Mouse (Mus musculus): Measurements from ENCODE around the gene Banf2. TPM values are rescaled to one million over a fixed set of nuclear protein-coding genes. Genes with fewer than 3 reads are reported as not detected.

Banf2 gene
- polyA plus RNA-seq, 1 experiment from 2014 or later, result not detected

DNA sequence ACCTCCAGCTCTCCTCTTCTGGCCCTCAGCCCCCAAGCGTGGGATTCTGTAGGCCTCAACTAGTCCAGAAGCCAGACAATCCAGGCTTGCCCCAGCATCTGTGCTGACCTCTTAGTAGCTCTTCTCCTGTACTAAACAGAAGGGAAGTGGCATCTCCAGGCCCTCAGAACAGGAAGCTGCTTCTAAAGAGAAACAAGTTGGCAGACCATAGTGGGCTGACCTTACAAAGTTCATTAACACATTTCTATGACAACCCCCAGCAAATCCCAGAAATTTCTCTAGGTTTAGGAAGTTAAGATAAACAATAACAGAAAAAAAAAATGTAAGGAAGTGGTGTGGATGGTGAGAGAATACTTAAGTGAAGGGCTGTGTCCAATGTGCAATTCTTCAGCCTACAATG, 23.8 kb upstream of the Banf2 start:
- H3K4me3 ChIP-seq, result no peak overlapping the region; the same call in 1 of the 2 replicates
- no peaks in the 10 kb centered on the region for H3K36me3 ChIP-seq (ENCODE audit: poor library complexity, severe bottlenecking)
- H3K27ac ChIP-seq, result no peak overlapping the region
- no peak for ATAC-seq
- peaks cover 5% of the 10 kb centered on the region; the same call in 1 of the 2 replicates for H3K4me1 ChIP-seq
- no peaks in the 10 kb centered on the region for H3K9me3 ChIP-seq (replicated peaks)
- no peak overlapping the region for H3K4me2 ChIP-seq
- H3K27me3 ChIP-seq, result no peaks in the 10 kb centered on the region
- H3K9ac ChIP-seq, result no peak overlapping the region
- WGBS, result 95% methylated on average over 1 of the region's 1 CpGs

DNA sequence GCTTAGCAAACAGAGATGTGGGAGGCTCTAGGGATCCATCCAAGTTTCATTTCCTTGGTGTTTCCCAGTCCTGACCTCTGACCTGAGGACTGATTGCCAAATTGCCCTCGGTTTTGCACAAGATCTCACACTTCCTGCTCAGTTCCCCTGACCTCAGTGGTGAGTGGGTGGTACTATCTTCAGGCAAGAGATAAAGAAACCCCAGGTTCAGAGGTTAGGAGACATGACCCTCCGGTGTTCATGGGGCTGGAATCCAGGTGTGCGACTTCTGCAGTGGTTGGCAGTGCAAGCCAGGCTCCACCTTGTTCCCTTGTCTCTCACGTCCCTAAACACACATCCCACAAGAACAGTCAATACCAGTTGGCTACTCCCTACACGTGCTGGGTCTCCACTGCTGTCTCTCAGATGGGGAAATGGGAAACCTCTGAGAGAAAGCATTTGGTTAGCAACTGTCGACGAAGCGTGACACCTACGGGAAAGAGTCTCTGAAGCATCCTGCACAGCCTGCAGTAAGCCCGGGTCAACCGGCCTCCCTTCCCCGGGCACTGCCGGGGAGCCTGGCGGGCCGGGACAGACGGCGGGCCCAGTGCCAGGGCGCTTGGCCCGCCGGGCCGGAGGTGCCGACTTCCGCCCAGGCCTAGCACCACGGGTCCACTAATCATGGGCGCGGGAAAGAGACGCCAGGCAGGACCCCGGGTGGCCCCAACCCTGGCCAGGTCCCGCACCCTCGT, 23.1 kb upstream of the Banf2 start:
- no peak overlapping the region for H3K27ac ChIP-seq
- no peaks in the 10 kb centered on the region for H3K9me3 ChIP-seq (replicated peaks)
- H3K36me3 ChIP-seq (ENCODE audit: poor library complexity, severe bottlenecking), result no peaks in the 10 kb centered on the region
- peak overlapping the region; percentile 71 for H3K4me2 ChIP-seq
- ATAC-seq, result no peak
- WGBS, result 9% methylated on average over 30 of the region's 30 CpGs
- peak overlapping the region; percentile 81 for H3K4me3 ChIP-seq
- peak overlapping the region; percentile 75 for H3K9ac ChIP-seq
- H3K27me3 ChIP-seq, result no peaks in the 10 kb centered on the region
- peaks cover 4% of the 10 kb centered on the region; the same call in 1 of the 2 replicates for H3K4me1 ChIP-seq

DNA sequence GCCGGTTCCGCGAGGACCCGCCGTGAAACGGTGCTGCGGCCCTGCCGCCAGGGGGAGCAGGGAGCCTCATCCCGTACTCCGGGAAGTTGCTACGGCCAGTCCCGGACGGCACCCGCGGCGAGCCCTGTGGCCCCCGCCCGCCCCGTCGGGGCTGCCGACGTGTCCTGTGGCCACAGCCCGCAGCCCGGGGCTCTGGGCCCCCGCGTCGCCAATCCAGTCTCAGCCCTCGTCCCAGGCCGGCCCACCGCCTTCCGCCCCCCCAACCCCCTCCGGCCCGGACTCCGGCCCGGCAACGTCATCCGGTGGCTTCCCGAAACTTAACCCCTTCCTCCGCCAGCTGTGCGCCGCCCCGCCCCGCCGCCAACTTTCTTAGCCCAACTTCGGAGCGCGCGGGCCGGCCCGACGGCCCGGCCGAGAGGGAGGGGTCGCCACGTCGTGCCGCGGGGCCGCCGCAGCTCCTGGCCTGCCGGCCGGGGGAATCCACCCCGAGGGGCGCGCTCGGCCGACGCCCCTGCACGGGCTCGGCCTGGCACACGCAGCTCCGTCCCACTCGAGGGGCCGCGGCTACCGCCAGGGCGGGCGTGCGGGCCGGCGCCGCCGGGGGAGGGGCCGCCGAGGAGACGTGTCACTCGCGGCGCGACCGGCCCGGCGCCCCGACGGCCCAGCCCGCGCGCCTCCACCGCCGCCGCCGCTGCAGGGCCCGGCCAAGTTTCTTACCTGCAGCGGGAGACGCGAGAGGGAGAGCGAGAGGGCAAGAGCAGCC, 22.4 kb upstream of the Banf2 start:
- ATAC-seq, result peak; percentile 31; the same call in 1 of the 2 replicates
- Histone ChIP-seq H3K27ac (peak overlapping the region; percentile 74), H3K4me3 (peak overlapping the region; percentile 81), H3K4me1 (peaks cover 4% of the 10 kb centered on the region; the same call in 1 of the 2 replicates), H3K27me3 (no peaks in the 10 kb centered on the region), H3K9ac (peak overlapping the region; percentile 75), H3K4me2 (peak overlapping the region; percentile 71), H3K36me3 (ENCODE audit: poor library complexity, severe bottlenecking) (no peaks in the 10 kb centered on the region), H3K9me3 (replicated peaks) (no peaks in the 10 kb centered on the region)
- WGBS, result under 1% methylated on average over 94 of the region's 107 CpGs

DNA sequence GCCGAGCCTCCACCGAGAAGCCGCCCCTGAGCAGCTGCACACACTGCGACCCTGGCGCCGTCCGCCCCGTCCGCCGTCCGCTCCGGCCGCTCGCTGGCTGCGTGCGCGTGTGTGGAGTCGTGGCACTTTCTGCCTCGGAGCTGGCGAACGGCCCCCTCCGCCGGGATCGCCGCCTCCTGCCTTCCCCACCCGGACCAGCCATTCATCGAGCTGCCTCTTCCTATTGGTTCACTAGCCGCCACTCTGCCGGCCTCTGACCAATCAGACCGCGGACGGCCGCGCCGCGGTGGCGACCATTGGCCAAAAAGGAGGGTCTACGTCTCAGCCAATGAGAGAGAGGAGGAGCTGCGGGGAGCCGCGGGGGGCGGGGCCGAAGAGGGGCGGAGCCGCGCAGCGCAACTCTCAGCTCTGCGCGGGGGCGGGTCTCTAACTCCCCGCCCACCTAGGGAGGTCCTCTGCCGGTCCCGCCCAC, 21.7 kb upstream of the Banf2 start, which contains the start of gene Rrbp1:
Gene Rrbp1, minus strand, starts transcription at position 184 of the 472 bp plus-strand sequence.
- no peaks in the 10 kb centered on the region for H3K27me3 ChIP-seq
- H3K36me3 ChIP-seq (ENCODE audit: poor library complexity, severe bottlenecking), result no peaks in the 10 kb centered on the region
- peaks cover 4% of the 10 kb centered on the region; the same call in 1 of the 2 replicates for H3K4me1 ChIP-seq
- H3K27ac ChIP-seq, result peak within 1 kb of the TSS; percentile 74
- H3K4me3 ChIP-seq, result peak within 1 kb of the TSS; percentile 81
- no peaks in the 10 kb centered on the region for H3K9me3 ChIP-seq (replicated peaks)
- peak; percentile 99 for ATAC-seq
- peak within 1 kb of the TSS; percentile 75 for H3K9ac ChIP-seq
- 1% methylated on average over 44 of the region's 53 CpGs for WGBS
- H3K4me2 ChIP-seq, result peak within 1 kb of the TSS; percentile 71

DNA sequence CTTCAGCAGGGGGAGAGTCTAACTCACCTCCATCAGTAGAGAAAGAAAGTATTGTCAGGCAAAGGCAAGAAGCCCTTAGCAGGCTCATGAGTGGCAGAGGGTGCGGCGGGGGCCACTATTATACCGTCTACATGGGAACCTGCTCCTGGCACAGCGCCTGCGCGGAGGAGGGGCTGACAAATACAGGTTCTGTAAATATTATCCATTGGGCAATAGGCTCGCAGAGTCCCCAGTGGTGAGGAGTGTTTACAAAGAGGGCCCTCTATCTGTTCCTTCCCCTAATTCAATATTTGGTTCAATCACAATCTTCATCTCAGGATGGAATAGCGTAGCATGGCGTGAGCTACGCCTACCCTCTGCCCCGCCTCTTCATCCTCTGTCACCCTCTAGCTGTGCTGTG, 18.8 kb upstream of the Banf2 start:
- H3K4me1 ChIP-seq, result peaks cover 4% of the 10 kb centered on the region; the same call in 1 of the 2 replicates
- no peak for ATAC-seq
- no peak overlapping the region for H3K27ac ChIP-seq
- H3K36me3 ChIP-seq (ENCODE audit: poor library complexity, severe bottlenecking), result no peaks in the 10 kb centered on the region
- H3K4me3 ChIP-seq, result no peak overlapping the region
- 89% methylated on average over 11 of the region's 11 CpGs for WGBS
- no peak overlapping the region for H3K9ac ChIP-seq
- H3K4me2 ChIP-seq, result no peak overlapping the region
- H3K27me3 ChIP-seq, result no peaks in the 10 kb centered on the region
- no peaks in the 10 kb centered on the region for H3K9me3 ChIP-seq (replicated peaks)

DNA sequence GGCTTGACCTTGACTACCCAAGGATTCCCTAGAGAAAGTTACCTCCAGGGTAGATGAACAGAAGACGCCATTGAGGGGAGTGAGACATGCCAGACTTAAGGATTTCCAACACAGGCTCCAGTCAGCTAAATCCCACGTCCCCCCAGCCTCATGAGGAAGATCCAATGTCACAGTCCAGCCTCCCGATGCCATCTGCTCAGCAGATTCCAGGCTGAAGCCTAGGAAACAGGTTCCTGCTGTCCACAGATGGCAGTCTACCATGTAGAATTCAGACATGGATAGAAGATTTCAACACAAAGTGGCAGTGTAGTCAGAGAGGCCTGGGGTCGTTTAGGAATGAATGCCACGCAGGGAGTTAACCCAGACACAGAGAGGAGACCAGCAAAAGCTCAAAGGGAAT, 18.4 kb upstream of the Banf2 start:
- Histone ChIP-seq H3K9me3 (replicated peaks) (no peaks in the 10 kb centered on the region), H3K9ac (no peak overlapping the region), H3K27me3 (no peaks in the 10 kb centered on the region), H3K27ac (no peak overlapping the region), H3K36me3 (ENCODE audit: poor library complexity, severe bottlenecking) (no peaks in the 10 kb centered on the region), H3K4me1 (peaks cover 4% of the 10 kb centered on the region; the same call in 1 of the 2 replicates), H3K4me2 (no peak overlapping the region), H3K4me3 (no peak overlapping the region)
- no peak for ATAC-seq
- WGBS, result 57% methylated on average over 5 of the region's 5 CpGs

DNA sequence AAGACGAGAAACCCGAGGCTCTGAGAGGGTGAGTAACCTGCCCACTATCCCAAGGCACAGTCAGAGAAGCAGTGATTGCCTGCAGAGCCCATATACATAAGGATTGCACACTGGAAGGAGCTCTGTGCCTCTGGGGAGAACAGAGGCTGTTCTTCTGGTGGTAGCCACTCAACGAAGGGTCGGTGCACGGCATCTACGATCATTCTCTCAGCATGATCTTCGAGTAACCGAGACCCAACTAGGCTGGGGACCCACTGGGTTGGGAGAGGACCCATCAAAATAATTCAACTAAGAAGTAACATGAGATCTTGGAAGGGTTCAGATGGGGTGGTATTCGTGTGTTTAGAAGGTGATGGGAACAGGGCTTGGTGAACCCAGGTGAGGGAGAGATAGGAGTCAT, 17.0 kb upstream of the Banf2 start:
- 92% methylated on average over 9 of the region's 9 CpGs for WGBS

DNA sequence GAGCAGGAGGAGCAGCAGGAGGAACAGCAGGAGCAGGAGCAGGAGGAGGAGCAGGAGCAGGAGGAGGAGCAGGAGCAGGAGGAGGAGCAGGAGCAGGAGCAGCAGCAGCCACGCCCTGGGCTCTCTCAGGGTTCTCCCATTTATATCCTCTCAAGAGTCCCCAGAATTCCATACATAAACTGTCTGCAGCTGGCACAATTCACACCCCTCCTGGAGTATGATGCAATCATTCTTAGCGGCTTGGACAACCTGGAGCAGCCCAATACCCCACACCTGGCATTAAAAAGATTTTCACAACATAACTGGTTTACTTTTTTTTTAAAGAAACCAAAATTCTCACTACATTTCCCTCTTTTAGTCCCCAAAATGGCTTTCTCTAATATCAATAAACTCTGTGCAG, 12.9 kb upstream of the Banf2 start:
- Histone ChIP-seq H3K9me3 (replicated peaks) (no peaks in the 10 kb centered on the region), H3K4me3 (no peak overlapping the region), H3K27ac (no peak overlapping the region), H3K4me1 (no peaks in the 10 kb centered on the region), H3K9ac (no peak overlapping the region), H3K4me2 (no peak overlapping the region), H3K27me3 (no peaks in the 10 kb centered on the region), H3K36me3 (ENCODE audit: poor library complexity, severe bottlenecking) (no peaks in the 10 kb centered on the region)
- 67% methylated on average over 2 of the region's 2 CpGs for WGBS
- ATAC-seq, result no peak

More for the DNA sequence above, 17.0 kb upstream of the Banf2 start:
- H3K4me1 ChIP-seq, result no peaks in the 10 kb centered on the region
- H3K36me3 ChIP-seq (ENCODE audit: poor library complexity, severe bottlenecking), result no peaks in the 10 kb centered on the region
- H3K9ac ChIP-seq, result no peak overlapping the region
- H3K4me2 ChIP-seq, result no peak overlapping the region
- H3K4me3 ChIP-seq, result no peak overlapping the region
- no peaks in the 10 kb centered on the region for H3K27me3 ChIP-seq
- H3K27ac ChIP-seq, result no peak overlapping the region
- ATAC-seq, result no peak
- H3K9me3 ChIP-seq (replicated peaks), result no peaks in the 10 kb centered on the region

DNA sequence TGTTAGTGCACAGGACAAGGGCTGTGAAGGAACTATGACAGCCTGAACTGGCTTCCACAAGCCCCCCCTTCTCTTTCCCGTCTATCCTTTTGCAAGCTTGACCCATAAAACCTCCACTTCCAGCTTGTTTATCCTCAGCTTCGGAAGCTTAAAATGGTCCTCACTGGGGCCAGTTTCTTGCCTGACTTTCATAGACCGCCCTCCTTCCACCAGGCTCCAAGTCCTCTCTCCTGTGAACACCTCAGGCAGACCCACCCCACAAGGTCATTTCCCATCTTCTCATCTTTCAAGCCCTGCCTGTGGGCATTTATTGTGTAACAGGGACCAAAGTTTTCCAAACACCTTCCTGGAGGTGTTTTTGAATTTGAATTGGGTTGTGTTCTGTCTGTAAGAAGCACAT, 10.4 kb upstream of the Banf2 start:
- no peaks in the 10 kb centered on the region for H3K4me1 ChIP-seq
- H3K9ac ChIP-seq, result no peak overlapping the region
- no peak for ATAC-seq
- H3K4me3 ChIP-seq, result no peak overlapping the region
- H3K27me3 ChIP-seq, result no peaks in the 10 kb centered on the region
- 88% methylated on average over 3 of the region's 3 CpGs for WGBS
- H3K27ac ChIP-seq, result no peak overlapping the region
- H3K9me3 ChIP-seq (replicated peaks), result no peaks in the 10 kb centered on the region
- no peak overlapping the region for H3K4me2 ChIP-seq
- no peaks in the 10 kb centered on the region for H3K36me3 ChIP-seq (ENCODE audit: poor library complexity, severe bottlenecking)

DNA sequence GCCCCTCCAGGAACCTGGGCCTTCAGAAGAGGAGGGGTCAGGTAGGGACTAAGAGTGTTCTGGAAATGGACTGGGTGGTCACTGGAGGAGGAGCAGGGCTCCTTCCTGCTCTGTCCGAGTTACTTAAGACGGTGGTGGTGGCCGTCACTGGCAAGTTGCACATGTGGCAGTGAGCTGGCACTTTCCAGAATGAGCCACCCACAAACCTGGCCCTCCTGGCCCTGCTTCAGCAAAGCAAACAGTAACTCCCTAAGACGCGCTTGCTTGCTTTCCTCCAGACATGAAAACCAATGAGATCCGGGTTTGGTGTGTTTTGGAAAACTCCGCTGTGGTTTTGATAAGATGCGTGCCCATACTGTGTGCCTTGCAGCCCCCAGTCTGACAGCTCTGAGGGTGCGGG, 7.5 kb upstream of the Banf2 start:
- no peak overlapping the region for H3K4me2 ChIP-seq
- no peak overlapping the region for H3K27ac ChIP-seq
- H3K4me3 ChIP-seq, result no peak overlapping the region
- ATAC-seq, result no peak
- no peak overlapping the region for H3K9ac ChIP-seq
- H3K4me1 ChIP-seq, result no peaks in the 10 kb centered on the region
- no peaks in the 10 kb centered on the region for H3K36me3 ChIP-seq (ENCODE audit: poor library complexity, severe bottlenecking)
- 93% methylated on average over 9 of the region's 9 CpGs for WGBS
- H3K27me3 ChIP-seq, result no peaks in the 10 kb centered on the region
- H3K9me3 ChIP-seq (replicated peaks), result no peaks in the 10 kb centered on the region

DNA sequence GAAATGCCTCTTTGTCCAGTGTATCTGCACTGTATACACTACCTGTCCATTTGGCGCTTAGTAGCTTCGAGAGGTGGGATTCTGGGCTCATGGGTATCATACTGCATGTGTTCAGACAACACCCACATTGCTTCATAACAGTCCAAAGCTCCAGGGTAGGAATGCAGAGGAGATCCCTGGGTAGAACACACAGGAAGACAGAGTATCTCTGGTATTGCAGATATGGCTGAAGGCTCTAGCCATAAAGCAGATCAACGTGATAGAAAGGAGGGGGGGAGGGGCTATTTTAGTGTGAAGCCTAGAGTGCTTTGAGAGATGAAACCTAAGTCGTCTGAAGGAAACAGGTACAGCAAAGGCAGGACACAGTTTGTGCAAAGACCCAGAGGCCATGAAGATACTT, 6.4 kb upstream of the Banf2 start:
- Histone ChIP-seq H3K9ac (no peak overlapping the region), H3K4me3 (no peak overlapping the region), H3K4me1 (no peaks in the 10 kb centered on the region), H3K9me3 (replicated peaks) (no peaks in the 10 kb centered on the region), H3K27me3 (no peaks in the 10 kb centered on the region), H3K4me2 (no peak overlapping the region), H3K27ac (no peak overlapping the region), H3K36me3 (ENCODE audit: poor library complexity, severe bottlenecking) (no peaks in the 10 kb centered on the region)
- no peak for ATAC-seq
- 83% methylated on average over 4 of the region's 4 CpGs for WGBS

DNA sequence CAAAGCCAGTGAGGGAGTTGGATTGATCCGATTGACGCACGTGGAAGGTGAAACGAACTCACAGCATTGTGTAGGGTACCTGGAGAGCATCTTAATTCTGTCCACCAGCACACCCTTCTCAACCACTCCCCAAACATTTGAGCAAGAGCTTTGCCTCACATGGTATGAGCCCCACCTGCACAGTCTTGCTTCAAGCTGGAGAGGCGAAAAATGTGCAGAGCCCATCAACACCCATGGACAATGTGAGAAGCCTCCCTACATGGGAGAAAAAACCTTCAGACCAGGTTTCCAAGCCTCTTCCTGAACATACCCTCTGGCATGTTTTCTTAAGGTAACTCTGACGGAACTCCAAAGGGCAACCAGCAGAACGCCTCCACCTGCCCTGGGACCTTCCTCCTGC, 2.1 kb upstream of the Banf2 start:
- H3K4me2 ChIP-seq, result no peak overlapping the region
- H3K4me3 ChIP-seq, result no peak overlapping the region
- no peak overlapping the region for H3K27ac ChIP-seq
- WGBS, result 91% methylated on average over 7 of the region's 7 CpGs
- no peaks in the 10 kb centered on the region for H3K9me3 ChIP-seq (replicated peaks)
- ATAC-seq, result no peak
- no peaks in the 10 kb centered on the region for H3K36me3 ChIP-seq (ENCODE audit: poor library complexity, severe bottlenecking)
- H3K9ac ChIP-seq, result no peak overlapping the region
- H3K27me3 ChIP-seq, result no peaks in the 10 kb centered on the region
- H3K4me1 ChIP-seq, result no peaks in the 10 kb centered on the region
